In genomic region chr2:58625186-58625585, GRCm38 (mm10) we compare ENCODE assay signal across 19 mouse cellular contexts. TPM values are rescaled to one million over a fixed set of nuclear protein-coding genes. Genes with fewer than 3 reads are reported as not detected.
"Had no signal": no experiment of that assay in that cellular context is flagged by ENCODE, and none has a peak within 500 bp of the region (broad histone marks: within the 10 kb centered on the region; RNA-seq: fewer than 3 reads in every experiment).

No protein-coding gene starts in this region.

- H3K27ac ChIP-seq: lung, embryonic 15.5 days; midbrain, embryonic 12.5 days; neural tube, embryonic 13.5 days; neural tube, embryonic 15.5 days had no signal

- H3K9me3 ChIP-seq: lung, embryonic 15.5 days; midbrain, embryonic 12.5 days; neural tube, embryonic 13.5 days; neural tube, embryonic 15.5 days had no signal

- H3K27me3 ChIP-seq: lung, embryonic 15.5 days had no signal

- H3K36me3 ChIP-seq: lung, embryonic 15.5 days; midbrain, embryonic 12.5 days; neural tube, embryonic 13.5 days; neural tube, embryonic 15.5 days had no signal

- H3K4me3 ChIP-seq: lung, embryonic 15.5 days; midbrain, embryonic 12.5 days; myocyte; neural tube, embryonic 13.5 days; neural tube, embryonic 15.5 days had no signal

- H3K9ac ChIP-seq: liver, postnatal 0 days; lung, embryonic 15.5 days; midbrain, embryonic 12.5 days; neural tube, embryonic 13.5 days; neural tube, embryonic 15.5 days had no signal

- H3K4me1 ChIP-seq: lung, embryonic 15.5 days; neural tube, embryonic 15.5 days had no signal

- DNase-seq: liver, postnatal 0 days; lung, adult 2 months; lung, postnatal 10 days; lung, postnatal 4 days; midbrain, embryonic 14.5 days; retina, postnatal 1 day; right cerebral cortex, adult 18-20 months; right cerebral cortex, postnatal 25 days; right cerebral cortex, postnatal 4 days; spleen, adult 18-20 months; thymus, adult 18-20 months; thymus, postnatal 14 days; thymus, postnatal 36 days had no signal

RNA-seq across cellular contexts. Expression of gene Upp2, which starts 58.1 kb away (rescaled TPM):
- total RNA-seq: megakaryocyte-erythroid progenitor cell, adult 5-6 weeks had no signal
